Mouse (Mus musculus) CH12.LX (cell line): ENCODE measurements at regions not wholly inside any gene's neighbourhood (a gene's known extent, or its start where the extent isn't known, plus 50 kb on each side); places are given as distances from the start of the nearest gene placed in this dataset.

ENCODE experiments used
- DNase-seq: peaks from one replicate; pipeline ENCODE4 v3.0.0-alpha.2; 2013; ENCODE audit errors: extremely low read depth
- H3K27ac ChIP-seq: 2 replicates; pipeline ENCODE4 v1.5.1; 2012; ENCODE audit warnings: low read depth, mild to moderate bottlenecking, control low read depth, moderate library complexity; ENCODE audit not compliant: insufficient read depth
- H3K27me3 ChIP-seq: replicated peaks from 2 replicates; pipeline ENCODE3; 2012; ENCODE audit warnings: inconsistent platforms
- H3K36me3 ChIP-seq, 2 experiments: replicated peaks in 1 of 2; 2 replicates each; pipeline versions ENCODE3 to v1.6.1; 2012; ENCODE audit warnings: inconsistent platforms in 1 of 2, low read length in 1 of 2, mild to moderate bottlenecking in 1 of 2, mixed read lengths in 1 of 2, moderate library complexity in 1 of 2; ENCODE audit not compliant: control insufficient read depth in 1 of 2, insufficient read depth in 1 of 2
- H3K4me1 ChIP-seq, 2 experiments: 2 replicates each; pipeline ENCODE4 v1.6.1; 2012; ENCODE audit warnings: inconsistent platforms in 1 of 2, moderate library complexity in 1 of 2; ENCODE audit not compliant: insufficient read depth in 2 of 2, control insufficient read depth in 1 of 2
- H3K4me2 ChIP-seq: 2 replicates; pipeline ENCODE4 v1.6.1; 2012; ENCODE audit warnings: low read depth, mild to moderate bottlenecking, control low read depth; ENCODE audit not compliant: poor library complexity, insufficient read depth, severe bottlenecking
- H3K4me3 ChIP-seq, 3 experiments: fragments of 150-350 bp in 1 of 3; sonication (generic) in 1 of 3; replicated peaks in 1 of 3; 2 replicates each; pipeline versions ENCODE3 to v1.5.1; 2011 to 2012; ENCODE audit warnings: low read depth in 2 of 3, low read length in 2 of 3, mild to moderate bottlenecking in 2 of 3, moderate library complexity in 2 of 3, control low read depth in 1 of 3, improper control_type of control experiment in 1 of 3, inconsistent platforms in 1 of 3, mixed read lengths in 1 of 3; ENCODE audit not compliant: poor library complexity in 1 of 3
- H3K79me2 ChIP-seq: replicated peaks from 2 replicates; pipeline ENCODE4 v1.6.1; 2012; ENCODE audit warnings: mild to moderate bottlenecking, moderate library complexity; ENCODE audit not compliant: control insufficient read depth, poor library complexity, insufficient read depth, severe bottlenecking; ENCODE audit errors: extremely low read depth
- H3K9ac ChIP-seq: 2 replicates; pipeline ENCODE4 v1.6.1; 2012; ENCODE audit warnings: low read depth, mild to moderate bottlenecking, control low read depth, moderate library complexity; ENCODE audit not compliant: insufficient read depth
- H3K9me3 ChIP-seq: replicated peaks from 2 replicates; pipeline ENCODE3; 2012; ENCODE audit warnings: low read length, inconsistent platforms, mixed read lengths
- BHLHE40 ChIP-seq: IDR thresholded peaks from 2 replicates; pipeline ENCODE4 v1.6.1; 2011; ENCODE audit warnings: mild to moderate bottlenecking, low read depth, low read length, improper control_type of control experiment
- CHD2 ChIP-seq: IDR thresholded peaks from 2 replicates; pipeline ENCODE4 v1.6.1; 2011; ENCODE audit warnings: low read length, improper control_type of control experiment
- ELF1 ChIP-seq: IDR thresholded peaks from 2 replicates; pipeline ENCODE4 v1.6.1; 2014; ENCODE audit warnings: low read depth, mild to moderate bottlenecking, inconsistent platforms, low read length, improper control_type of control experiment
- HCFC1 ChIP-seq: IDR thresholded peaks from 2 replicates; pipeline ENCODE4 v1.6.1; 2012; ENCODE audit warnings: low read depth, mild to moderate bottlenecking, inconsistent platforms, low read length, improper control_type of control experiment
- KAT2A ChIP-seq: IDR thresholded peaks from 2 replicates; pipeline ENCODE4 v1.6.1; 2012; ENCODE audit warnings: low read length, improper control_type of control experiment, inconsistent platforms; ENCODE audit not compliant: insufficient replicate concordance
- MAX ChIP-seq: IDR thresholded peaks from 2 replicates; pipeline ENCODE4 v1.6.1; 2011; ENCODE audit warnings: low read length, improper control_type of control experiment
- NRF1 ChIP-seq: IDR thresholded peaks from 2 replicates; pipeline ENCODE4 v1.6.1; 2014; ENCODE audit warnings: low read depth, mild to moderate bottlenecking, inconsistent platforms, low read length, improper control_type of control experiment, moderate library complexity
- PAX5 ChIP-seq: IDR thresholded peaks from 2 replicates; pipeline ENCODE4 v1.6.1; 2012; ENCODE audit warnings: low read length, inconsistent platforms, mixed read lengths
- RAD21 ChIP-seq: IDR thresholded peaks from 2 replicates; pipeline ENCODE4 v1.6.1; 2011; ENCODE audit warnings: low read depth, mild to moderate bottlenecking, low read length, improper control_type of control experiment, moderate library complexity
- RCOR1 ChIP-seq: conservative IDR thresholded peaks from 2 replicates; pipeline ENCODE4 v1.6.1; 2012; ENCODE audit warnings: low read depth, mild to moderate bottlenecking, inconsistent platforms, low read length, improper control_type of control experiment
- SMC3 ChIP-seq: IDR thresholded peaks from 2 replicates; pipeline ENCODE4 v1.6.1; 2011; ENCODE audit warnings: low read depth, low read length, improper control_type of control experiment
- UBTF ChIP-seq: IDR thresholded peaks from 2 replicates; pipeline ENCODE4 v1.6.1; 2012; ENCODE audit warnings: low read depth, mild to moderate bottlenecking, inconsistent platforms, low read length, improper control_type of control experiment, moderate library complexity
- USF2 ChIP-seq: conservative IDR thresholded peaks from 2 replicates; pipeline ENCODE4 v1.6.1; 2011; ENCODE audit warnings: low read depth, low read length, improper control_type of control experiment
- dilution Hi-C: fragments of 300-500 bp; cut with MboI; formaldehyde crosslinking; loops from 2 replicates; pipeline ENCODE4 v1.14.3; 2020; ENCODE audit warnings: low sequenced_read_pairs; ENCODE audit not compliant: extremely low pct_unique_long_range_greater_than_20kb, extremely low pct_ligation_motif_present
- in situ Hi-C: fragments of 300-500 bp; cut with MboI; formaldehyde crosslinking; loops from 3 replicates; pipeline ENCODE4 v1.14.3; 2019; ENCODE audit warnings: low sequenced_read_pairs, low pct_ligation_motif_present, low pct_unique_long_range_greater_than_20kb, mixed read lengths

DNA sequence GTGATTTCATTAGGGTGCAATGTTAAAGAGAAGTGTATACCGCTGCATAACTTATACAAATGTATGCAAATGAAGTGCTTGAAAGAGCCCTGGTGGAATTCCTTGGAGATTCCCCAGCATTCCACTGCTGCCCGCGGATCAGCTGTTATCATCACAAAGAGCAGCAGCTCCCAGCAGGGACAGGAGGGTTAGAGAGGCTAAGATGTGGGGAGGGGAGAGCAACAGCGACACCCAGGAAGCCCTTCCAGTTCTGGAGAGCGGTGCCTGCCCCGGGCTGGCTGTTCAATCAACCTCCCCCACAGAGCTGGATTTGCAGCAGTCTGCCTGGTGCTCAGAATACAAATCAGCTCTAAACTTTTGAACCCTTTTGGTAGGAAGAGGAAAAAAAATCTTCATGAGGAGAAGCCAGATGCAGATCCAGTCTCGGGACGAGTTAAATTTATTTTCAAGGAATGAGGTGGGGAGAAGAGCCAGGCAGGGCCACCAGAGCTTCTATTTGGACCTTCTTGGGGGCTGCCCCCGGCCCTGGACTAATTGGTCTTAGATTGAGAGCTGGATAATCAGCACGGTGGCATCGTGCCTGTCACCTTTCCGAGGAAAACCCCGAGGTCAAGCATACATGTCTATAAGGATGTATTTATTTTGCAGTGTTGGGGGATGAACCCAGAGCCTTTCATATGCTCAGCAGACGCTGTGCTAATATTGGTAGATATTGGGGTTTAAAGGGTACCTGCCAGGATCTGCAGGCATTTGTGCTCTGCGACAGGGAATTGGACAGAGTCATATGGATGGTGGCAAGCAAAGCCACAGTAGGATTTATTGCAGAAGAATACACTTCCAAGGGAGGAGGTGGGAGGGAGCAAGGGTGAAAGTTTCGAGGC, 344.7 kb downstream of the Eipr1 start:
- dilution Hi-C loops = no loop called here
- Histone ChIP-seq H3K9me3 (no peaks in the 10 kb centered on the region), H3K4me1 (peaks cover 0 to 10% of the 10 kb centered on the region in 2 experiments; a peak in 2 of 4 replicates), H3K36me3 (no peaks in the 10 kb centered on the region), H3K4me3 (no peak overlapping the region), H3K4me2 (no peak overlapping the region), H3K79me2 (no peaks in the 10 kb centered on the region), H3K27me3 (no peaks in the 10 kb centered on the region), H3K27ac (no peak overlapping the region), H3K9ac (no peak overlapping the region)
- TF ChIP-seq UBTF (no peak), ELF1 (no peak), KAT2A (no peak), PAX5 (no peak), CHD2 (no peak)
- in situ Hi-C loops = no loop called here
- DNase-seq = no peak

DNA sequence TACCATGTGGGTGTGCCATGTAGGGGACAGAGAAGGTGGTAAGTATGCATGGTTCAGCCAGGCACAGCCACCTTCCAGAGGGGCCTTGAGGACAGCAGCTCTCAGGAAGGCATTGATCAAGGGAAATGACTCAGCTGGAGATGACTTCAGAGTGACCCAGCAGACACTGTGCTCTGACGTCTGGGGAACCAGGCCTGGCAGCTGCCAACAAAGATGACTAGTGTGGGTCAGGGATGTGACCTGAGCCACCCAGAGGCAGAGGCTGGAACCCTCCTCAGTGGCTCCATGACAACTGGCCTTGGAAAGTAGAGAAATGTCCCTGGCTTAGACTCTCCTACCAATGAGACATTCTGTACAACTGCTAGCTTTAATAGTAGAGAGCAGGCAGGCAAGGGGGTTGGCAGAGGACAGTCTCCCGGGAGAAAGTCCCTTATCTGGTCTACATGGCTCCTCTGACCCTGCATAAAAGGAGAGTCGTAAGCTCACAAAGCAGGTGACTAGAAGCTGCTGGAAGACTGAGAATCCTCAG, 348.5 kb downstream of the Eipr1 start:
- in situ Hi-C loops (loop anchor here (25.0 kb wide), 1 partner anchor 513 kb away; the partner anchor contains the start of gene Allc), dilution Hi-C loops (no loop called here)
- Histone ChIP-seq H3K79me2 (no peaks in the 10 kb centered on the region), H3K27me3 (no peaks in the 10 kb centered on the region), H3K9ac (no peak overlapping the region), H3K27ac (no peak overlapping the region), H3K4me1 (peaks cover 0 to 10% of the 10 kb centered on the region in 2 experiments; a peak in 2 of 4 replicates), H3K4me2 (no peak overlapping the region), H3K4me3 (no peak overlapping the region), H3K9me3 (peaks cover 3% of the 10 kb centered on the region), H3K36me3 (no peaks in the 10 kb centered on the region)
- DNase-seq = no peak
- TF ChIP-seq RAD21 = no peak
- TF ChIP-seq USF2 = no peak
- no peak for TF ChIP-seq BHLHE40
- TF ChIP-seq SMC3 = no peak
- TF ChIP-seq RCOR1 = no peak
- TF ChIP-seq HCFC1 = no peak
- no peak for TF ChIP-seq MAX
- TF ChIP-seq PAX5 = no peak
- TF ChIP-seq NRF1 = no peak
